Mouse (Mus musculus) lung, postnatal 0 days (tissue): Measurements from ENCODE around the gene Vwa2.

ENCODE experiments used
- CTCF ChIP-seq: IDR thresholded peaks from 2 replicates; pipeline ENCODE4 v1.5.1; 2016; ENCODE audit warnings: antibody characterized with exemption, mild to moderate bottlenecking
- EP300 ChIP-seq: IDR thresholded peaks from 2 replicates; pipeline ENCODE4 v1.6.1; 2016; ENCODE audit warnings: antibody characterized with exemption, mild to moderate bottlenecking, control low read depth

DNA sequence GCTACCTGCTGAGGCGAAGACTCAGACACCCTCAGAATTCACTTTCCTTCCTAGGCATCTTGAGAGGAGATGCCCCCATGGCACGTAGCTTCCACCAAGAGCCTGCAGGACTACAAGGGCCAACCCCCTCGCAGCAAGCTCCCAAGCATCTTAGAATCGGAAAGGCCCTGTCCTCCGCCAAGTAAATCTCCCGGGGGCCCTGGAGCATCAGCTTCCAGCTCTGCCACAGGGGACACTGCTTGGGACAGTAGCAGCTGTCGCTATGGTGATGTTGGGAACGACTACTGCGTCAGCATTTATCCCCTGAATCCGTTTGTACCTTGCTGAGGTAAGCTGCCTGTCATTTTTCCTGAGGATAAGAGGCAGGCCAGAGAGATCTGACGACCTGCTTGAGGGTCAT lies 36.5 kb downstream of the Vwa2 start:
- no peak for TF ChIP-seq CTCF
- TF ChIP-seq EP300 = no peak
